Mouse (Mus musculus): ENCODE measurements around the gene Tktl1.

Gene Tktl1

DNA sequence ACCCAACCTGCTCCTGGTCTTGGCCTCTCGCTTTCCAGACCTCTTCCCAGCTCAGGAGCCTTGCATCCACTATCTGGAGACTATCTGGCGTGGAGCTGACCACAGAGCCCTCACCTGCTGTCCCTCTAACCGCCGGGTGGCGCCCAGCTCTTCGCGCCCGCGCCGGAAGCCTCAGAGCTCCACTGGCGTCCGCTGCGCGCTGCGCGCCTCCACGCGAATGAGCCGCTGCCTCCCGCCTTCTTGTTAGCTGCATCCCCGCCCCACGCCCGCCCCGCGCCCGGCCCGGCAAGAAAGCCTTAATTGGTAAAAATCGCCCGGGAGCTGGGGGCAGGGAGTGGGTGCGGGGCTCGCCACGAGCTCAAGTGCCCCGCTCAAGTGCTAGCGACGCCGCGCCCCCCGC is 72.6 kb downstream of the Tktl1 start, which contains the start of gene Flna:
Gene Flna, minus strand, starts transcription at position 206 of the 400 bp plus-strand sequence.
- TF ChIP-seq GATA4 (IDR thresholded peaks at IDR 0.05; ENCODE audit: insufficient replicate concordance, low read length), result no peak

DNA sequence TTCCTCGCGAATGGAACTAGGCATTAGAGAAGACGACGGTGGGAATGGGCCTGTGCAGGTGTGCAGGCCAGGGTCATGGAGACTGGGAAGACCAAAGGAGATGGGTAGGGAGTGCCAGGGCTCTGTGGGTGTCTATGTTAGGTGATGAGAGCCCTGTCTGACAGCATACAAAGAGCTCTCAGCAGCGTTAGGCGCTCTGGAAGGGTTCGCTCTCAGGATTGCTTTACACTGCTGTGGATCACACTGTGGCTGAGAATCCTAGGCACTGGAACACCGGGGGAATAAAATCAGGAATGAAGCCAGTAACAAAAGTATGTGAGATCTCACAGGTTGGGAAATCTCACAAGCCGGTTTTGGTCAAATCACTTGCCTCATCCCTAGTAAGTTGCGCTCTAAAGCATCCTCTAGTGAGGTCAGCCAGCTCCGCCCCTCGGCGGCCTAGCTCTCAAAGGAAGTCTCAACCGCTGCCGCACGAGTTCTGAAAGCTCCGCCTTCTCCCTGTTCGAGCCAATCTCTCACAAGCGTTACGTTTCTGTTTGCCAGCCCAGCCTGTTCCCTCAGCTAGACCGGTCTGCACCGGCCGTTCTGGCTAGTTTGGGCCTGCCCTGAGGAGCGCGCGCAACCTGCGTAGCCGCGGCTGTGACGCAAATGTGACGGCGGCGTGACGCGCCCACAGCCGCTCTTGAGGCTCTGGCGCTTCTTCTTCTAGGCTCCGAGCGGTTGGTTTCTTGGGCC is 77.3 kb downstream of the Tktl1 start, which contains the start of gene Emd:
Gene Emd, plus strand, starts transcription at position 535 of the 735 bp plus-strand sequence.
- no peak for TF ChIP-seq GATA4 (IDR thresholded peaks at IDR 0.05; ENCODE audit: insufficient replicate concordance, low read length)

DNA sequence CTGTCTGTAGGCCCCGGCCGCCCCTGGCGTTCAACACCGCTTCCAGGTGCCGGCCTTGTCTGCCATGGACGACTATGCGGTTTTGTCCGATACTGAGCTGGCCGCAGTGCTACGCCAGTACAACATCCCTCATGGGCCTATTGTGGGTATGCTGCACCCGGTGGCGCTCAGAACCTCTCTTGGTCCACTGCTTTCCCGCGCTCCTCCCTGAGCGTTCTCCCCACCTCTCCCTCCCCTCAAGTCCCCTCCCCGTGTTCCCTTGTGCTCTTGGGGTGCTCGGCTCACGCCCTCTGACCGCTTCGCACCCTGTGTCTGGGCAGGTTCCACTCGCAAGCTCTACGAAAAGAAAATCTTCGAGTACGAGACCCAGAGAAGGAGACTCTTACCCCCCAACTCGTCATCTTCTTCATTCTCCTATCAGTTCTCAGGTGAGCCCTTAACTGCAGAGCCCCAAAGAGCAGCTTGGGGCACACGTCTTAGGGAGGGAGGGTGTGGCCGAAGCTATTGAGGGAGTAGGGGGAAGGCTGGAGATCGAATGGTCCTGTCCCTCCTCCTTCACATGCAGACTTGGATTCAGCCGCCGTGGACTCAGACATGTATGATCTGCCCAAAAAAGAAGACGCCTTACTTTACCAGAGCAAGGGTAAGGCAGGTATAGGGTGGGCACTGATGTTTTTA is 78.0 kb downstream of the Tktl1 start:
- TF ChIP-seq GATA4 (IDR thresholded peaks at IDR 0.05; ENCODE audit: insufficient replicate concordance, low read length), result no peak

DNA sequence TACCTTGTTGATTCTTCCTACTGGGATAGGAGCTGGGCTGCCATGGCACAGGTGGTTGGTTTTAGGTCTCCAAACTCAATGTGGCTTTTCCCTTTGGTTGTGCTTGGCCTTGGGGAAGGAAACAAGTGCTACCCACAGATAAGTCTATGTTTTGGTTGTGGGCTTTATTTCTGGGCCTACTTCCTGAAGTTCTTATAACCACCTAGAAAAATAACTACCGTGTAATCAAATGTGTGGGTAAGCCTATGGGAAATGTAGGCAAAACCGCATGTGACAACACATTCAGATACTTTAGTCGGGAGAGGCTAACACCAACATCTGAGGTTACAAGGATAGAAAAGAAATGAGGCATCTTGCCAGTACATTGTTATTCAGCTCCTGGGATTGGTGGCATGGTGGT is 80.7 kb downstream of the Tktl1 start:
- no peak for TF ChIP-seq GATA4 (IDR thresholded peaks at IDR 0.05; ENCODE audit: insufficient replicate concordance, low read length)
